Mouse (Mus musculus) MEL (cell line): ENCODE measurements at regions not wholly inside any gene's neighbourhood (a gene's known extent, or its start where the extent isn't known, plus 50 kb on each side); places are given as distances from the start of the nearest gene placed in this dataset.

ENCODE experiments used
- DNase-seq: peaks from one replicate; pipeline ENCODE4 v3.0.0; 2011; ENCODE audit warnings: low read depth, low spot score
- H3K27ac ChIP-seq: 2 replicates; pipeline ENCODE4 v1.5.1; 2012; ENCODE audit warnings: low read depth, mild to moderate bottlenecking, control low read depth, low read length, moderate library complexity; ENCODE audit not compliant: control insufficient read depth
- H3K27me3 ChIP-seq, 2 experiments: fragments of 150-350 bp in 1 of 2; sonication (generic) in 1 of 2; 2 replicates each; pipeline ENCODE4 v1.6.1; 2012; ENCODE audit warnings: low read length in 2 of 2, mild to moderate bottlenecking in 2 of 2, improper control_type of control experiment in 1 of 2, moderate library complexity in 1 of 2; ENCODE audit not compliant: insufficient read depth in 2 of 2, control insufficient read depth in 1 of 2
- H3K36me3 ChIP-seq, 2 experiments: 2 replicates each; pipeline ENCODE4 v1.6.1; 2012 to 2014; ENCODE audit warnings: low read length in 2 of 2, improper control_type of control experiment in 1 of 2, inconsistent platforms in 1 of 2, mild to moderate bottlenecking in 1 of 2; ENCODE audit not compliant: insufficient read depth in 2 of 2, control insufficient read depth in 1 of 2
- H3K4me1 ChIP-seq, 2 experiments: fragments of 150-350 bp in 1 of 2; sonication (generic) in 1 of 2; 2 replicates each; pipeline ENCODE4 v1.6.1; 2012; ENCODE audit warnings: low read length in 2 of 2, improper control_type of control experiment in 1 of 2, mild to moderate bottlenecking in 1 of 2; ENCODE audit not compliant: insufficient read depth in 2 of 2, control insufficient read depth in 1 of 2
- H3K4me3 ChIP-seq, 2 experiments: fragments of 150-350 bp in 1 of 2; sonication (generic) in 1 of 2; 2 replicates each; pipeline ENCODE4 v1.5.1; 2012; ENCODE audit warnings: low read depth in 2 of 2, low read length in 2 of 2, mild to moderate bottlenecking in 2 of 2, moderate library complexity in 2 of 2, control low read depth in 1 of 2, improper control_type of control experiment in 1 of 2; ENCODE audit not compliant: control insufficient read depth in 1 of 2, insufficient read depth in 1 of 2
- H3K79me2 ChIP-seq: 2 replicates; pipeline ENCODE4 v1.6.1; 2012; ENCODE audit warnings: mild to moderate bottlenecking, low read length, moderate library complexity; ENCODE audit not compliant: control insufficient read depth, poor library complexity, insufficient read depth
- H3K9ac ChIP-seq: 2 replicates; pipeline ENCODE4 v1.6.1; 2012; ENCODE audit warnings: low read depth, mild to moderate bottlenecking, control low read depth, low read length, moderate library complexity; ENCODE audit not compliant: control insufficient read depth, poor library complexity, severe bottlenecking
- H3K9me3 ChIP-seq: fragments of 150-350 bp; sonication (generic); replicated peaks from 2 replicates; pipeline ENCODE4 v1.6.1; 2012; ENCODE audit warnings: mild to moderate bottlenecking, low read length, improper control_type of control experiment, moderate library complexity; ENCODE audit not compliant: insufficient read depth
- CHD1 ChIP-seq: IDR thresholded peaks from 2 replicates; pipeline ENCODE4 v1.6.1; 2012; ENCODE audit warnings: low read depth, mild to moderate bottlenecking, inconsistent platforms, low read length, improper control_type of control experiment
- CTCF ChIP-seq, 3 experiments: IDR thresholded peaks in 2 of 3; conservative IDR thresholded peaks in 1 of 3; 2 replicates each; pipeline ENCODE4 v1.5.1; 2011 to 2012; ENCODE audit warnings: low read length in 3 of 3, low read depth in 2 of 3, mild to moderate bottlenecking in 2 of 3, improper control_type of control experiment in 1 of 3, inconsistent platforms in 1 of 3, mixed read lengths in 1 of 3, moderate library complexity in 1 of 3; ENCODE audit not compliant: control insufficient read depth in 1 of 3, insufficient read depth in 1 of 3, poor library complexity in 1 of 3, severe bottlenecking in 1 of 3
- EP300 ChIP-seq, 2 experiments: IDR thresholded peaks; 2 replicates each; pipeline ENCODE4 v1.6.1; 2011; ENCODE audit warnings: improper control_type of control experiment in 2 of 2, low read length in 2 of 2, low read depth in 1 of 2, mild to moderate bottlenecking in 1 of 2
- ETS1 ChIP-seq: IDR thresholded peaks from 2 replicates; pipeline ENCODE4 v1.6.1; 2012; ENCODE audit warnings: low read depth, mild to moderate bottlenecking, inconsistent platforms, low read length, improper control_type of control experiment, moderate library complexity
- GABPA ChIP-seq: IDR thresholded peaks from 2 replicates; pipeline ENCODE4 v1.6.1; 2012; ENCODE audit warnings: low read depth, mild to moderate bottlenecking, inconsistent platforms, low read length, improper control_type of control experiment, moderate library complexity
- GATA1 ChIP-seq: IDR thresholded peaks from 2 replicates; pipeline ENCODE4 v1.6.1; 2011; ENCODE audit warnings: low read depth, low read length, improper control_type of control experiment
- HCFC1 ChIP-seq: IDR thresholded peaks from 2 replicates; pipeline ENCODE4 v1.6.1; 2012; ENCODE audit warnings: low read depth, mild to moderate bottlenecking, inconsistent platforms, low read length, improper control_type of control experiment, moderate library complexity
- MAFK ChIP-seq: IDR thresholded peaks from 2 replicates; pipeline ENCODE4 v1.6.1; 2011; ENCODE audit warnings: low read depth, mild to moderate bottlenecking, low read length, improper control_type of control experiment, borderline replicate concordance
- MAX ChIP-seq: IDR thresholded peaks from 2 replicates; pipeline ENCODE4 v1.6.1; 2011; ENCODE audit warnings: low read length, improper control_type of control experiment
- MAZ ChIP-seq: IDR thresholded peaks from 2 replicates; pipeline ENCODE4 v1.6.1; 2012; ENCODE audit warnings: low read depth, mild to moderate bottlenecking, inconsistent platforms, low read length, improper control_type of control experiment
- MXI1 ChIP-seq: IDR thresholded peaks from 2 replicates; pipeline ENCODE4 v1.6.1; 2011; ENCODE audit warnings: mild to moderate bottlenecking, low read depth, low read length, improper control_type of control experiment
- POLR2A ChIP-seq, 2 experiments: IDR thresholded peaks; 2 replicates each; pipeline ENCODE4 v1.6.1; 2011 to 2012; ENCODE audit warnings: low read length in 2 of 2, mild to moderate bottlenecking in 2 of 2, control low read depth in 1 of 2, improper control_type of control experiment in 1 of 2, low read depth in 1 of 2, moderate library complexity in 1 of 2; ENCODE audit not compliant: control insufficient read depth in 1 of 2, insufficient read depth in 1 of 2, poor library complexity in 1 of 2
- RCOR1 ChIP-seq: IDR thresholded peaks from 2 replicates; pipeline ENCODE4 v1.6.1; 2012; ENCODE audit warnings: low read depth, mild to moderate bottlenecking, inconsistent platforms, low read length, improper control_type of control experiment
- TBP ChIP-seq: IDR thresholded peaks from 2 replicates; pipeline ENCODE4 v1.8.0; 2011; ENCODE audit warnings: low read depth, low read length, improper control_type of control experiment
- TCF12 ChIP-seq: IDR thresholded peaks from 2 replicates; pipeline ENCODE4 v1.6.1; 2014; ENCODE audit warnings: low read depth, mild to moderate bottlenecking, inconsistent platforms, low read length, improper control_type of control experiment, moderate library complexity
- USF2 ChIP-seq, 2 experiments: IDR thresholded peaks; 2 replicates each; pipeline ENCODE4 v1.6.1; 2011 to 2012; ENCODE audit warnings: improper control_type of control experiment in 2 of 2, low read length in 2 of 2, borderline replicate concordance in 1 of 2, inconsistent platforms in 1 of 2, low read depth in 1 of 2, mild to moderate bottlenecking in 1 of 2; ENCODE audit not compliant: insufficient read depth in 1 of 2
- ZC3H11A ChIP-seq: IDR thresholded peaks from 2 replicates; pipeline ENCODE4 v1.6.1; 2012; ENCODE audit warnings: low read depth, mild to moderate bottlenecking, inconsistent platforms, low read length, improper control_type of control experiment
- ZMIZ1 ChIP-seq: IDR thresholded peaks from 2 replicates; pipeline ENCODE4 v1.6.1; 2012; ENCODE audit warnings: low read depth, mild to moderate bottlenecking, inconsistent platforms, low read length, improper control_type of control experiment, moderate library complexity
- ZNF384 ChIP-seq: IDR thresholded peaks from 2 replicates; pipeline ENCODE4 v1.6.1; 2012; ENCODE audit warnings: low read depth, mild to moderate bottlenecking, inconsistent platforms, low read length, improper control_type of control experiment

DNA sequence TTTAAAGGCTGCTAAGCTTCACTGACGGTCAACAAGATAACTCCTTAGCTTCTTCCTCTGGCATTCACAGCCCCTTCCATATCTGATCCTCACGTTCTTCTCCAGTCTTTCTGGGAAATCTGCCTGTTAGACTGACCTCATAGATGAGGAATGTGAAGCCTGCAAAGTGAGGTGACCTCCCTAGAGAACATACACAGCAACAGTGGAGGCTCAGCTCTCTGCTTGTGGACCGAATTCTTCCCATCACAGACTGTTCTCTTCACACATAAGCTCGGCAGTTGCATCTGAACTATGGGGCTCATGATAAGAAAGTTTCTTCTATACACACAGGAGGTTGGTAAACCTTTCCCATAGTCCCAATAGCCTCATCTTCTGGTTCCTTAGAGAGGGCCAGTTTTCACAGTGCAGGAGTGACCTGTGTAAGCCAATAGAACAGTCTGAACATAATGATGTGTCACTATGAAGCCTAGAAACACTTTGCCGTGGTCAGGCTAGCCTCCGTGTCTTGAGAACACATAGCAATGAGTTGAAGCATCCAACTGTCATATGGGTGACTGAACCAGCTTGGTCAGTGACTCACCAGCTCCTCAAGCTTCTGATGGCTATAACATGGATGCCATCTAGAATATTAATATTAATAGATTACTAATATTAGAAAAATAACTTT lies 434.1 kb upstream of the Gm26657 start:
- Histone ChIP-seq H3K9me3 (no peaks in the 10 kb centered on the region), H3K27me3 (no peaks in the 10 kb centered on the region), H3K79me2 (no peaks in the 10 kb centered on the region), H3K36me3 (no peaks in the 10 kb centered on the region), H3K9ac (no peak overlapping the region), H3K4me3 (no peak overlapping the region), H3K27ac (no peak overlapping the region), H3K4me1 (no peaks in the 10 kb centered on the region)
- no peak for DNase-seq
- no peak for TF ChIP-seq POLR2A (IDR thresholded peaks at IDR 0.05; ENCODE audit: control insufficient read depth in 1 of 2, insufficient read depth in 1 of 2, low read depth in 1 of 2, low read length in 2 of 2, poor library complexity in 1 of 2)
- no peak for TF ChIP-seq GABPA
- TF ChIP-seq MAFK, result no peak
- no peak for TF ChIP-seq CTCF (IDR thresholded peaks at IDR 0.05 in 2 of 3, conservative IDR thresholded peaks at IDR 0.05 in 1 of 3; ENCODE audit: control insufficient read depth in 1 of 3, insufficient read depth in 1 of 3, low read depth in 2 of 3, low read length in 3 of 3, poor library complexity in 1 of 3, severe bottlenecking in 1 of 3)
- no peak for TF ChIP-seq ZC3H11A
- TF ChIP-seq ETS1, result no peak
- TF ChIP-seq ZMIZ1, result no peak
- TF ChIP-seq TCF12, result no peak

DNA sequence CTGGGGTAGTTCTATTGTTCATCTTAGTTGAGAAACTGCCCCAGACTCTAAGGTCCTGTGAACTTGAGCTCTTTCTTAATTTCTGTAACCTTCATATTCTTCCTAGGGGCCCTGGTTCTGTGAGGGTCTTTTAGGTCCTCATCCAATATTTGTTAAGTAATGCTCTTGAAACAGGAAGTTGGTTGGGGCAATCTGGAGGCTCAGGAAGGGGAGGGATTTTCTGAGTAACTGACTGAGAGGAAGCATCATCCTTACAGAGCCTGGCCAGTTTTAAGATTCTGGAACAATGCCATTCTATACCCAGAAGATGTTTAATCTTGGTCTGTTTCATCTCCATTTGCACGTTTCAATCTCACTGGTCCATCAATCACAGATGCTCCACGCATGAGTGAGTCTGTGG lies 435.6 kb upstream of the Gm26657 start:
- H3K4me3 ChIP-seq, result no peak overlapping the region
- H3K9ac ChIP-seq, result no peak overlapping the region
- no peak overlapping the region for H3K27ac ChIP-seq
- H3K79me2 ChIP-seq, result no peaks in the 10 kb centered on the region
- no peaks in the 10 kb centered on the region for H3K27me3 ChIP-seq
- H3K9me3 ChIP-seq, result no peaks in the 10 kb centered on the region
- H3K36me3 ChIP-seq, result no peaks in the 10 kb centered on the region
- TF ChIP-seq GATA1, result no peak
- TF ChIP-seq ZC3H11A, result no peak
- TF ChIP-seq EP300 (IDR thresholded peaks at IDR 0.05; ENCODE audit: low read depth in 1 of 2, low read length in 2 of 2), result no peak
- TF ChIP-seq, all 39 proteins: peak for 0
- no peak for DNase-seq
- no peaks in the 10 kb centered on the region for H3K4me1 ChIP-seq

DNA sequence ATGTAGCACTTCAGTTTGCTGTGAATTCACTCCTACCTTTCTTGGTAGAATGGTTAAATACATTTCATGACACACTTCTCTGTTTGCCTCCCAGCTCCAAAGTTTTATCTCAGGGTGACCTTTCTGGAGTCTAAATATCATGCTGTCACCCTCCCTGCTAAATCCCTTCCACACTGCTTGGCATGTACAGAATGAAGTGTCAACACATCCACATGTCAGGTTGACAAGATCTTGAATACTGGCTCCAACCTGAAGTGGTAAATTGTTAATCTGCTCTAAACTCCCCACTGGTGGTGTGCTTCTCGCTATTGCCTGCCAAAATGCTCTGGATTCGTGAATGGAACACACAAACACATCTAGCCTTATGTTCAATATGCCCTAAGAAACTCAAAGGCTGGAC lies 451.9 kb upstream of the Gm26657 start:
- Histone ChIP-seq H3K36me3 (no peaks in the 10 kb centered on the region), H3K4me3 (no peak overlapping the region), H3K27ac (no peak overlapping the region), H3K9me3 (no peaks in the 10 kb centered on the region), H3K27me3 (no peaks in the 10 kb centered on the region), H3K79me2 (no peaks in the 10 kb centered on the region), H3K4me1 (no peaks in the 10 kb centered on the region), H3K9ac (no peak overlapping the region)
- no peak for DNase-seq
- TF ChIP-seq RCOR1 (no peak), CTCF (IDR thresholded peaks at IDR 0.05 in 2 of 3, conservative IDR thresholded peaks at IDR 0.05 in 1 of 3; ENCODE audit: control insufficient read depth in 1 of 3, insufficient read depth in 1 of 3, low read depth in 2 of 3, low read length in 3 of 3, poor library complexity in 1 of 3, severe bottlenecking in 1 of 3) (no peak), ZMIZ1 (no peak), MXI1 (no peak), USF2 (IDR thresholded peaks at IDR 0.05; ENCODE audit: borderline replicate concordance in 1 of 2, insufficient read depth in 1 of 2, low read depth in 1 of 2, low read length in 2 of 2) (no peak), CHD1 (no peak), MAX (no peak), TBP (no peak), MAZ (no peak), HCFC1 (no peak), MAFK (no peak), ZNF384 (no peak), GATA1 (no peak)
